25 mouse cellular contexts compared by ENCODE assay signal in genomic region chr3:36540756-36541155, GRCm38 (mm10). TPM values are rescaled to one million over a fixed set of nuclear protein-coding genes. Genes with fewer than 3 reads are reported as not detected.
DNase-seq lines count a peak whose midpoint lies in the region; TF ChIP-seq lines count a peak whose summit lies in the region.
"Had no signal": no experiment of that assay in that cellular context is flagged by ENCODE, and none has a peak within 500 bp of the region (broad histone marks: within the 10 kb centered on the region; RNA-seq: fewer than 3 reads in every experiment).

No protein-coding gene starts in this region.

- no peaks in the 10 kb centered on the region for H3K79me2 ChIP-seq in myocyte (ENCODE audit: control insufficient read depth, insufficient read depth)

- peak overlapping the region; percentile 45 for H3K4me2 ChIP-seq in myocyte (ENCODE audit: low read depth)
- H3K4me2 ChIP-seq: forebrain, embryonic 12.5 days; heart, embryonic 13.5 days; hindbrain, embryonic 15.5 days; liver, embryonic 11.5 days; midbrain, embryonic 15.5 days; neural tube, embryonic 15.5 days had no signal

- no peaks in the 10 kb centered on the region for H3K36me3 ChIP-seq in myocyte (ENCODE audit: control insufficient read depth, insufficient read depth)
- H3K36me3 ChIP-seq: forebrain, embryonic 12.5 days; heart, embryonic 13.5 days; hindbrain, embryonic 15.5 days; midbrain, embryonic 15.5 days; neural tube, embryonic 15.5 days had no signal

- peak overlapping the region; percentile 53 for H3K27ac ChIP-seq in left cerebral cortex, adult 2 months
- H3K27ac ChIP-seq: forebrain, embryonic 12.5 days; heart, embryonic 13.5 days; hindbrain, embryonic 15.5 days; midbrain, embryonic 15.5 days; neural tube, embryonic 15.5 days had no signal

- no peak for TF ChIP-seq POLR2A in myocyte (IDR thresholded peaks at IDR 0.05; ENCODE audit: insufficient read length, low read depth)

- TF ChIP-seq CTCF in left cerebral cortex, adult 2 months (IDR thresholded peaks at IDR 0.05), result no peak

- H3K4me3 ChIP-seq in left cerebral cortex, adult 2 months, result no peak overlapping the region
- no peak overlapping the region for H3K4me3 ChIP-seq in myocyte
- H3K4me3 ChIP-seq: forebrain, embryonic 12.5 days; heart, embryonic 13.5 days; hindbrain, embryonic 15.5 days; megakaryocyte, embryonic 14.5 days; midbrain, embryonic 15.5 days; neural tube, embryonic 15.5 days had no signal

- intact Hi-C loops in gastrocnemius, postnatal 36 days (cut with DNase I), result no loop called here
- intact Hi-C loops in left cerebral cortex, adult 2 months (cut with DNase I), result no loop called here

- peak; percentile 14 for DNase-seq in gastrocnemius, adult 18-20 months (ENCODE audit: low spot score)
- no peak for DNase-seq in gastrocnemius, postnatal 36 days
- DNase-seq in left cerebral cortex, adult 2 months (ENCODE audit: extremely low spot score in 1 of 2, low spot score in 2 of 2), result no peak
- DNase-seq in left cerebral cortex, adult 11 months (ENCODE audit: low spot score), result no peak
- peak; percentile 93 for DNase-seq in NIH3T3 (ENCODE audit: low read depth)
- no peak for DNase-seq in T-cell, adult 2 months (ENCODE audit: low spot score)
- no peak for DNase-seq in ovary, postnatal 10 days (ENCODE audit: low spot score)
- DNase-seq: adrenal gland, postnatal 10 days; cerebellum, adult 2 months; cerebellum, postnatal 36 days; heart, postnatal 4 days; kidney, postnatal 36 days; lung, adult 18-20 months; lung, postnatal 14 days; thymus, postnatal 36 days had no signal

- no peak overlapping the region for H3ac ChIP-seq in myocyte (ENCODE audit: control insufficient read depth, insufficient read length)

- H3K27me3 ChIP-seq in myocyte (ENCODE audit: control insufficient read depth, insufficient read depth, insufficient read length), result no peaks in the 10 kb centered on the region
- H3K27me3 ChIP-seq: forebrain, embryonic 12.5 days; heart, embryonic 13.5 days; hindbrain, embryonic 15.5 days; midbrain, embryonic 15.5 days; neural tube, embryonic 15.5 days had no signal

TF ChIP-seq in myocyte, 11 proteins besides CTCF, POLR2A, EP300 and RAD21:
- TF ChIP-seq MYOG (IDR thresholded peaks at IDR 0.05; ENCODE audit: control insufficient read depth in 1 of 3, insufficient read depth in 1 of 3, insufficient read length in 2 of 3, low read depth in 2 of 3) (no peak), TCF3 (IDR thresholded peaks at IDR 0.05; ENCODE audit: insufficient read length, low read depth) (no peak), MYOD1 (IDR thresholded peaks at IDR 0.05; ENCODE audit: control insufficient read depth in 1 of 3, insufficient read length in 2 of 3, low read depth in 2 of 3) (no peak), REST (IDR thresholded peaks at IDR 0.05; ENCODE audit: insufficient read depth, insufficient read length) (no peak)

RNA-seq across cellular contexts. Expression of gene Exosc9, which starts 11.7 kb away (rescaled TPM):
- total RNA-seq in gastrocnemius, adult 18-20 months (2021), result 10 to 100 TPM; 15.6 to 16.5 TPM
- total RNA-seq in gastrocnemius, postnatal 36 days (2021), result 10 to 100 TPM; 12.7 to 15.5 TPM
- total RNA-seq in left cerebral cortex, adult 2 months (2021), result 10 to 100 TPM; 37.2 to 42.7 TPM
- polyA plus RNA-seq in myocyte (2012; fragmentation: generic; extraction: Trizol), result 12.1 TPM

RNA-seq across cellular contexts. Expression of gene Gm11549, which starts 19.1 kb away (rescaled TPM):
- total RNA-seq in gastrocnemius, adult 18-20 months (2021), result not detected
- not detected for total RNA-seq in gastrocnemius, postnatal 36 days (2021)
- total RNA-seq in left cerebral cortex, adult 2 months (2021), result 10 to 100 TPM; 35.7 to 44.6 TPM
- polyA plus RNA-seq in myocyte (2012; fragmentation: generic; extraction: Trizol), result not detected
- polyA plus RNA-seq: kidney, embryonic 14.5 days; limb, embryonic 11.5 days; liver, embryonic 11.5 days had no signal

RNA-seq across cellular contexts. Expression of gene Ccna2, which starts 31.2 kb away (rescaled TPM):
- total RNA-seq in gastrocnemius, adult 18-20 months (2021), result not detected
- total RNA-seq in gastrocnemius, postnatal 36 days (2021), result 1 to 10 TPM in 1 of 2 experiments, under 1 TPM in 1; 0.96 to 1.7 TPM
- total RNA-seq in left cerebral cortex, adult 2 months (2021), result 1 to 10 TPM in 1 of 2 experiments, under 1 TPM in 1; 0.63 to 1.1 TPM
- polyA plus RNA-seq in myocyte (2012; fragmentation: generic; extraction: Trizol), result 29.0 TPM

Comparison
In these comparisons a context has a peak if more than half of its experiments do, and no peak if none do; other contexts are left out.
1. DNase-seq: peak in gastrocnemius, adult 18-20 months (single experiment) and NIH3T3 (single experiment); none in gastrocnemius, postnatal 36 days (0 of 2), left cerebral cortex, adult 2 months (0 of 2), left cerebral cortex, adult 11 months (single experiment), T-cell, adult 2 months (single experiment) and ovary, postnatal 10 days (single experiment).
2. RNA of gene Gm11549, which starts 19.1 kb away (total RNA-seq): 35.7 to 44.6 TPM in left cerebral cortex, adult 2 months; not detected in gastrocnemius, adult 18-20 months and not detected in gastrocnemius, postnatal 36 days; every median in the first group is over 10 times any median in the second.